Mouse (Mus musculus) embryonic stem cell, embryonic (primary cell): ENCODE results near the gene Hapln1.

Source experiments
- CTCF ChIA-PET, 4 experiments: fragments of 300-600 bp in 2 of 4; fragments of 350-600 bp in 2 of 4; sonication (Branson Sonifier 250); formaldehyde crosslinking; loops; one replicate each; lab custom pipeline; 2022; ENCODE audit warnings: inconsistent platforms in 2 of 4; lab: Charles Lee
- POLR2A ChIA-PET, 4 experiments: fragments of 300-600 bp in 2 of 4; fragments of 350-600 bp in 2 of 4; sonication (Branson Sonifier 250); formaldehyde crosslinking; loops; one replicate each; lab custom pipeline; 2022; ENCODE audit warnings: antibody characterized with exemption in 4 of 4, inconsistent platforms in 1 of 4; lab: Charles Lee

The Hapln1 gene

GRCm38 (mm10) chr13:89583747-89584738 lies 44.4 kb downstream of the Hapln1 start:
- ChIA-PET POLR2A (no interaction called here), CTCF (no interaction called here)

- CTCF ChIA-PET: no interaction called here
- POLR2A ChIA-PET: interaction anchor here in 1 of 4 experiments (0.6 kb wide), 1 partner anchor 131 kb away, joined by 6 read pairs; no protein-coding TSS in a partner anchor
These were observed 45.5 kb downstream of the Hapln1 start for GRCm38 (mm10) chr13:89585144-89585543.

- ChIA-PET CTCF (no interaction called here), POLR2A (no interaction called here)
These were observed 55.5 kb downstream of the Hapln1 start for GRCm38 (mm10) chr13:89595105-89595504.

DNA sequence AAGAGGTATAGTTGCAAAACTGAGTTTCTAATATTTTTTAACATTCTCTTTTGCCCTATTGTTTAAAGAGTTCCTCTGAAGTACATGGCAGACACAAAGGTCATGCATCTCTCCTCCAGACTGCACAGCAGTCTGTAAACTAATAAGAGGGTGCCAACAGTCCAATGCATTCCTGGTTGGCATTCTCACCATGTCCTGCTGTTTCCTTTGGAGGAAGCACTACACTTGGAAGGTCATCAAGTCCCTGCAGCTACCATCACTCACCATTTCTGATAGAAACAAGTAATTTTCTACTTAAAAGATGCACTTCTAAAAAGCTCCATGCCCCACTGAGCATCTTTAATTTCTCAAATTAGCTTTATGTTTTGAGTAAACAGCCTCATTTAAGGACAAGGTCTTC lies 57.8 kb downstream of the Hapln1 start:
- POLR2A ChIA-PET: no interaction called here
- CTCF ChIA-PET: no interaction called here

GRCm38 (mm10) chr13:89600466-89600865 lies 60.9 kb downstream of the Hapln1 start:
- CTCF ChIA-PET: no interaction called here
- POLR2A ChIA-PET: no interaction called here

GRCm38 (mm10) chr13:89603336-89603735 lies 63.7 kb downstream of the Hapln1 start:
- CTCF ChIA-PET: no interaction called here
- POLR2A ChIA-PET: no interaction called here

DNA sequence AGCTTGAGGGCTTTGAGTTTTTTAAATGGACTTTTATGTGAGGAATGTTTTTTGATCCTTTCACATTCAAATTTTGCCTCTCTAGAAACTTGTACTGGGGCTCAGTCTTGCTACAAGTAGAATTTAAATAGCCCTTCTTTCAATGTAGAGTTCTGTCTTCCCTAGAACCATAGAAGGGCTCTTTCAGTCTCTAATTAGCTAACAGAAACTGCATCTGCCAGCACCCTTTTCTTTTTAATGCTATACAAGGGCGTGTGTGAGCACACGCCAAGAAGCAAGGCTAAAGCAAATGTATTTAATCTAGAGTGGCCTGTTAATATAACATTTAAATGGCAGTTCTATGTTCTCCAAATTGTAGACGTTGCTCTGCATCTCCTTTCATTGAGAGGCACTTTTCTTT lies 67.8 kb downstream of the Hapln1 start:
- CTCF ChIA-PET: no interaction called here
- POLR2A ChIA-PET: no interaction called here

- ChIA-PET POLR2A (no interaction called here), CTCF (no interaction called here)
These were observed 79.5 kb downstream of the Hapln1 start for GRCm38 (mm10) chr13:89619064-89619463.

DNA sequence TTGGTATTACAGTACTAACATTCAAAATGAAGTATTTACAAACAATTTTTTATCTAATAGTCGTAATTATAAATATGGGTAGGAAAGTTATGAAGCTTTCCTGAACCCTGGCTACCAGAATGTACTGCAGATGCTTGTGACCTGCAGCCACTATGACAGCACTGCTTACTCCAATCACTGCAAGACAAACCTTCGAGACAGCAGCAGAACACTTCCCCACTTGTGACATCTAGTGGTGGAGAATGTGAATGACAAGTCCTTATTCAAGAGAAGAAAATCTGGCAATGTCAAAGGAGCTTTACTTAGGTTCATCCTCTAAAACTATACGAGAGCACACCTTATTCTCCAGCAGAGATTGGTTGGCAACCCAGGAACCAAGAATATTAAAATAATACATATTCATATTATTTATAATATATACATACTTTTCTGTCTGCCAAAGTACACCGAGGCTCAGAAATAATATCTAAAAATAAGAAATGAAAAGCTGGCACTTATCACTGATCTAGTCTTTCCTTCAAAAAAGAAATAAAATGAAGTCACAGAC lies 94.6 kb downstream of the Hapln1 start:
- ChIA-PET CTCF (interaction anchor here (0.5 to 1.4 kb wide), 12 partner anchors 9 to 1797 kb away, joined by 3 to 8 read pairs (median 3); no protein-coding TSS in a partner anchor), POLR2A (no interaction called here)

GRCm38 (mm10) chr13:89637012-89637411 lies 97.4 kb downstream of the Hapln1 start:
- ChIA-PET POLR2A (no interaction called here), CTCF (no interaction called here)

DNA sequence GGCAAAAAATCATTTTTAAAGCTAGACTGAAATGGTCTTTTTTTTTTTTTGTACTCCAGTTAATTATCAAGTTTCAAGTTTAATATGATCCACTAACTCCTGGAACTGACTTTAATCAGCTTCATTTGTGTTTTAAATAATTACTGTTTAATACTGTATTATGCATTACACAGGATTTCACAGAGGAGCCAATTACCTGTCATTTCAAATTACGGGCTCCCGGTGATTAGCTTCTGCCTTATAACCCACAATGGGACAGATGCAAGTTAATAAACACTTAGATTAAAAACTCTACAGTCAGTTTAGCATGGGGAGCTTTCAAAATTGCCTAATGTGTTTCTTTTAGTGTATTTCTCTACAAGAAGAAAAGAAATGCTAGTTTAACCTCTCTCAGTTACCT lies 106.0 kb downstream of the Hapln1 start:
- CTCF ChIA-PET: interaction anchor here in 1 of 4 experiments (1.9 kb wide), 1 partner anchor 11 kb away, joined by 6 read pairs; no protein-coding TSS in a partner anchor
- POLR2A ChIA-PET: interaction anchor here in 1 of 4 experiments (1.3 kb wide), 1 partner anchor 9 kb away, joined by 4 read pairs; no protein-coding TSS in a partner anchor

DNA sequence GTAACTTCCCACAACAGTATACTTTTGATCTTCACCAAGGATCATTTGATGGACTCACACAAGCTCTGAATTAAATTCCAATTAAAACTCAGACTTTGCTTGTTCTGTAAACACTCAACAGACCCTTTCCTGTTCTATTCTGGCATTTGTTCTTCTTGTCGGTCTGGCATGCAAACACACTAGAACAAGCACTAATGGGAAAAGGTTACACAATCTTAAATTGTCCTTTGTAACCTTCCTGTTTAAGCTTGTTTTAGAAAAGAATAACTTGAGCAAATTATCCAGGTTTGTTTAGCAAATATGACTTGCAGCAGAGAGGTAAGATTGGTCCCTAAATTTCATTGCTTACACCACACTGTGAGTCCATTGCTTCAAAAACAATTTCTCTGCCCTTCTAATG lies 113.2 kb downstream of the Hapln1 start:
- POLR2A ChIA-PET: no interaction called here
- CTCF ChIA-PET: no interaction called here

GRCm38 (mm10) chr13:89653279-89653678 lies 113.7 kb downstream of the Hapln1 start:
- CTCF ChIA-PET: no interaction called here
- POLR2A ChIA-PET: no interaction called here

- POLR2A ChIA-PET: no interaction called here
- CTCF ChIA-PET: no interaction called here
These were observed 117.5 kb downstream of the Hapln1 start for GRCm38 (mm10) chr13:89657046-89657445.
